9 mouse cellular contexts compared by ENCODE assay signal in genomic region chr1:132364896-132365557, GRCm38 (mm10). TPM values are rescaled to one million over a fixed set of nuclear protein-coding genes. Genes with fewer than 3 reads are reported as not detected.
A peak's percentile ranks its signal among the peaks of the same experiment; 100 is the strongest.
DNase-seq lines count a peak whose midpoint lies in the region; ATAC-seq and TF ChIP-seq lines count a peak whose summit lies in the region.
"Had no signal": no experiment of that assay in that cellular context is flagged by ENCODE, and none has a peak within 500 bp of the region (broad histone marks: within the 10 kb centered on the region; RNA-seq: fewer than 3 reads in every experiment).

No protein-coding gene starts in this region.

- WGBS in hindbrain, embryonic 16.5 days: 83% methylated on average over 7 of the region's 7 CpGs
- 90% methylated on average over 7 of the region's 7 CpGs for WGBS in hindbrain, embryonic 12.5 days
- 82% methylated on average over 7 of the region's 7 CpGs for WGBS in kidney, adult 2 months

- no peaks in the 10 kb centered on the region for H3K27me3 ChIP-seq in hindbrain, embryonic 16.5 days (replicated peaks; ENCODE audit: control insufficient read depth, insufficient read depth, low read length)
- H3K27me3 ChIP-seq in hindbrain, embryonic 12.5 days: no peaks in the 10 kb centered on the region
- no peaks in the 10 kb centered on the region for H3K27me3 ChIP-seq in kidney, adult 2 months (replicated peaks; ENCODE audit: control insufficient read depth, insufficient read depth, low read length)
- H3K27me3 ChIP-seq: forebrain, embryonic 13.5 days had no signal

- no peak overlapping the region; the same call in 1 of the 2 replicates for H3K27ac ChIP-seq in hindbrain, embryonic 16.5 days (ENCODE audit: low read depth, low read length)
- H3K27ac ChIP-seq in hindbrain, embryonic 12.5 days: no peak overlapping the region
- no peak overlapping the region for H3K27ac ChIP-seq in kidney, adult 2 months (ENCODE audit: insufficient read depth, low read depth, low read length)
- H3K27ac ChIP-seq: forebrain, embryonic 13.5 days had no signal

- TF ChIP-seq CTCF in kidney, adult 2 months (conservative IDR thresholded peaks at IDR 0.05; ENCODE audit: insufficient read depth, insufficient read length, low read depth, low read length): no peak

- ATAC-seq in hindbrain, embryonic 16.5 days: peak; percentile 56
- no peak for ATAC-seq in hindbrain, embryonic 12.5 days (ENCODE audit: low FRiP score)
- no peak for ATAC-seq in activated CD4-positive, CD25-positive, alpha-beta regulatory T cell, adult 4 months
- ATAC-seq: forebrain, embryonic 13.5 days had no signal

- H3K36me3 ChIP-seq in hindbrain, embryonic 16.5 days (ENCODE audit: control insufficient read depth, insufficient read depth, low read length): peaks cover 11% of the 10 kb centered on the region
- peaks cover 21% of the 10 kb centered on the region for H3K36me3 ChIP-seq in hindbrain, embryonic 12.5 days
- H3K36me3 ChIP-seq in kidney, adult 2 months (ENCODE audit: control insufficient read depth, insufficient read depth, low read length): no peaks in the 10 kb centered on the region

- H3K9me3 ChIP-seq in hindbrain, embryonic 16.5 days (ENCODE audit: control insufficient read depth, low read length): no peaks in the 10 kb centered on the region
- no peaks in the 10 kb centered on the region for H3K9me3 ChIP-seq in hindbrain, embryonic 12.5 days (replicated peaks)
- H3K9me3 ChIP-seq: forebrain, embryonic 13.5 days had no signal

- no peak overlapping the region for H3K4me3 ChIP-seq in hindbrain, embryonic 16.5 days (ENCODE audit: low read length)
- no peak overlapping the region for H3K4me3 ChIP-seq in hindbrain, embryonic 12.5 days
- H3K4me3 ChIP-seq in kidney, adult 2 months (ENCODE audit: insufficient read depth, low read depth, low read length): no peak overlapping the region
- H3K4me3 ChIP-seq: forebrain, embryonic 13.5 days had no signal

- no peak for TF ChIP-seq POLR2A in kidney, adult 2 months (IDR thresholded peaks at IDR 0.05; ENCODE audit: low read depth, low read length)

- DNase-seq in adipocyte (ENCODE audit: low spot score) (peak; percentile 82), liver (peak; percentile 66)
- DNase-seq in cerebellum, adult 11 months: peak; percentile 61
- no peak for DNase-seq in kidney, adult 2 months
- DNase-seq: thymus, postnatal 14 days had no signal

- H3K4me2 ChIP-seq in hindbrain, embryonic 16.5 days (ENCODE audit: low read length): no peak overlapping the region
- H3K4me2 ChIP-seq in hindbrain, embryonic 12.5 days (replicated peaks): no peak overlapping the region
- H3K4me2 ChIP-seq: forebrain, embryonic 13.5 days had no signal

- H3K4me1 ChIP-seq in hindbrain, embryonic 16.5 days (ENCODE audit: control insufficient read depth, insufficient read depth, low read depth, low read length): peaks cover 13% of the 10 kb centered on the region
- peaks cover 17% of the 10 kb centered on the region for H3K4me1 ChIP-seq in hindbrain, embryonic 12.5 days
- H3K4me1 ChIP-seq in kidney, adult 2 months (ENCODE audit: control insufficient read depth, insufficient read depth, low read length): no peaks in the 10 kb centered on the region

- H3K9ac ChIP-seq in hindbrain, embryonic 16.5 days (ENCODE audit: low read depth, low read length): no peak overlapping the region
- no peak overlapping the region for H3K9ac ChIP-seq in hindbrain, embryonic 12.5 days
- H3K9ac ChIP-seq: forebrain, embryonic 13.5 days had no signal

RNA-seq across cellular contexts. Expression of gene Tmcc2, which starts 26.1 kb away (rescaled TPM):
- polyA plus RNA-seq in hindbrain, embryonic 16.5 days (2015; fragmentation: Nextera tagmentation; extraction: Ambion mirVana): 26.6 and 35.5 TPM in 2 replicates
- 36.3 and 37.8 TPM in 2 replicates for polyA plus RNA-seq in hindbrain, embryonic 12.5 days (2016; fragmentation: Nextera tagmentation; extraction: Ambion mirVana)
- polyA plus RNA-seq in activated CD4-positive, CD25-positive, alpha-beta regulatory T cell, adult 4 months (2017; shearing (Covaris generic)): 1 to 10 TPM in 1 of 2 experiments, under 1 TPM in 1; 0.54 to 1.6 TPM
- polyA plus RNA-seq in kidney, adult 2 months (2012; rRNA removed): 6.0 and 6.3 TPM in 2 replicates

RNA-seq across cellular contexts. Expression of gene Nuak2, which starts 49.1 kb away (rescaled TPM):
- polyA plus RNA-seq in hindbrain, embryonic 16.5 days (2015; fragmentation: Nextera tagmentation; extraction: Ambion mirVana): 11.1 and 12.8 TPM in 2 replicates
- polyA plus RNA-seq in hindbrain, embryonic 12.5 days (2016; fragmentation: Nextera tagmentation; extraction: Ambion mirVana): 29.7 and 30.0 TPM in 2 replicates
- polyA plus RNA-seq in activated CD4-positive, CD25-positive, alpha-beta regulatory T cell, adult 4 months (2017; shearing (Covaris generic)): 1 to 10 TPM; 2.0 TPM
- 56.1 and 73.7 TPM in 2 replicates for polyA plus RNA-seq in kidney, adult 2 months (2012; rRNA removed)

RNA-seq across cellular contexts. Expression of gene Dstyk, which starts 52.3 kb away (rescaled TPM):
- polyA plus RNA-seq in hindbrain, embryonic 16.5 days (2015; fragmentation: Nextera tagmentation; extraction: Ambion mirVana): 7.9 and 9.7 TPM in 2 replicates
- polyA plus RNA-seq in hindbrain, embryonic 12.5 days (2016; fragmentation: Nextera tagmentation; extraction: Ambion mirVana): 14.3 and 14.6 TPM in 2 replicates
- polyA plus RNA-seq in activated CD4-positive, CD25-positive, alpha-beta regulatory T cell, adult 4 months (2017; shearing (Covaris generic)): 1 to 10 TPM; 4.0 to 4.3 TPM
- 13.0 and 13.9 TPM in 2 replicates for polyA plus RNA-seq in kidney, adult 2 months (2012; rRNA removed)
